Mouse (Mus musculus): ENCODE data around the gene Robo4.

Robo4 gene

GRCm38 (mm10) chr9:37403011-37403410 lies 1.3 kb downstream of the Robo4 start:
- no peak for DNase-seq

DNA sequence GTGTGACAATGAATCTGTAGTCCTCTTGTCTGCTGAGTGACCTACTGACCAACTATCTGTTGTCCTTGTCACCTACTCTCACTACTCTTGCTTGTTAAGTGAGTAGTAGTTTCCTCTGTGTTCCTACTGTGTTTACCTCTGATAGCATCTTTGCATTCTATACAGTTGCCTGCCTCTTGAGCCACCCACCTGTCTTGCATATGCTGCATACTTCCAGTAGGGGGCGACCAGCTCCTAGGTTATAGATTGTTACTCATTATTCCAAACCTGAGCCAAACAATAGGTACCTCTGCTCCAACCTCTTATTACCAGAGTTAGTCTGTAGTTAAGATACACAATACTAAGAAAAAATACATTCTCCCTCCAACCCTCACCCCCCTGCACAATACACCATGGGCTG lies 4.7 kb downstream of the Robo4 start:
- DNase-seq: no peak

- DNase-seq: no peak
Observed at GRCm38 (mm10) chr9:37407850-37408502, 6.3 kb downstream of the Robo4 start.

DNA sequence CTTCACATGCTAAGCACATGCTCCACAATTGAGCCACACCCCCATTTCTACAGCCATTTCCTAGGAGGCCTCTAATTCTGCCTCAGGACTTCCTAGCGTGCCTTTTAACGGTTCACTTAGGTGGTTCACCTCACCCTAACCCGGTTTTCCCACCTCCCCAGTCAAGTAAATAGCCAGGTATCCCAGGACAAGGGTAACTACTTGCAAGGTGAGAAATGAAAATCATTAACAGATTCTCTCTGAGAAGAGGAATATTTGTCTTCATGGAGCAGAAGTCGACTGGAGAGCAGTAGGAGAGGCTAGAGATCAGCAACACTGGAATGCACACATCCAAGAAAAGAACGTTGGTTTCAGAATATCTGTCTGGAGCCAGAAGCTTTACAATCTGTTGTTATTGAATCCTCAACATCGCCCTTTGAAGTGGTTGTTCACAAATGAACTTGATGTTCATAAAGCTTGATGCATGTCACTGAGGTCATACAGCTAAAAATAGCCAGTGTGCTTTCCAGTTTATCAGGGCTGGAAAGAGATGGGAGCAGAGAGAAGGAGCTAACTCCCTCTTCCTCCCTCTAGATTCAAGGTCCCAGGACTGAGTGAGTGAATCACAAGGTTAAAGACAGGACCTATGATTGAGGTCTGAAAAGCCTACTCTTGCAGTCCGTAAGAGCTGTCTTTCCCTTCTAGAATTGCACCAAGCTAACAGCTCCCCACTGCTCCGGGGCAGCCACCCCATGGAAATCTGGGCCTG lies 8.2 kb downstream of the Robo4 start:
- DNase-seq: no peak

- DNase-seq: peak; percentile 47
Observed at GRCm38 (mm10) chr9:37412989-37413388, 11.3 kb downstream of the Robo4 start.

DNA sequence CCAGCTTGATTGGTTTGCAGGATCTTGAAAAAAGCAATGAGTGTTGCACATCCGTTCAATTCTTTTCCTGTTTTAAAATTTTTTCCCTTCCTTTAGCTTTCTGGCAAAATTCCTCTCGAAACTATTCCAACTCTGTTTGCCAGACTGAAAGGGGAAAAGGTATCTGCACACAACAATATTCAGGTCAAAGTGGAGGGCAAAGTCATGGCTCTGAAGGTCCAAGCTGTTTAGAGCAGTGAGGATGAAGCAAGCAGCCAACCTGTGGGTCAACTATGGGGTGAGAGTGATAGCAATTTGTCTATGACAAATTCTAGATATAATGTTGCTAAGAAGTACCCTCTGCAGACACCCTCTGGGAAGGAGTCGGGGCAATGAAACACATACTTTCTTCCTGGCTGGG lies 13.0 kb downstream of the Robo4 start:
- DNase-seq: no peak

DNA sequence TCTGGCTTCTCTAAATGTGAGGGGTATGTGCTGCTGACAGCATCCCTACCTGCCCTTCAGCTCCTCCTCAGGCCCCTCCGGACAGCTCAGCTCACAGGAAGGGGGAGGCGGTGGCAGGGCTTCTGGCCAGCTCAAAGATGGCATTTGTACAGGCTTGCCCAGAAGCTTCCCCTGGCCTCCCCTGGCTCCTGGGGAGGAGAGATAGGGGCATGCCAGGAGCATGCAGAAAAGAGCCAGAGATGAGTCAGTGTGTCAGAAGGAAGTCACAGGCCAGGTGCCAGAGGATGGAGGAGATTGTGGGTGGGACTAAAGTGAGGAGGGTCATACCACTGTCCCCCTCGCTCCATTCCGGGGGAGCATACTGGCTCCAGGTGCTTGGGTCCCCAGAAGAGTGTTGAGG lies 17.1 kb downstream of the Robo4 start:
- no peak for DNase-seq

DNA sequence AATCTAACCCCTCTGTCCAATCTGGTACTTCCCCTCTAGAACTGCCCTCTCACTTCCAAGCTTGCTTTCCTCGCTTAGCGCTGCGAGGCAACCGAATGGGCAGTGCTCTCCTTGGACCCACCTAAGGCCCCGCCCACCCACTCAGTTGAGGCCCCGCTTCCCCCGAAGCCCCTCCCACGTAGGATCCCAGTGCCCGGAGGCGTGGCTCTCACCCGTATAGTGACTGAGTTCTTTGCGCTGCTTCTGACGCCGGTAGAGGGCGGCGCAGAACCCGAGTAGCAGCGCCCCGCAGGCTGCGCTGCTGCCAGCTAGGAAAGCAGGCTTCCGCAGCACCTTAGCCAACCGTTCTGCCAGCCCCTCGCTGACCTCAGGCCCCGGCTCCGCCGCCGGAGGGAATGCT lies 19.0 kb downstream of the Robo4 start:
- DNase-seq: peak; percentile 82

- DNase-seq: no peak
Observed at GRCm38 (mm10) chr9:37421239-37421638, 19.5 kb downstream of the Robo4 start.

- DNase-seq: no peak
Observed at GRCm38 (mm10) chr9:37429326-37429725, 27.6 kb downstream of the Robo4 start.

- DNase-seq: peak; percentile 90
Observed at GRCm38 (mm10) chr9:37430582-37430981, 28.9 kb downstream of the Robo4 start.

GRCm38 (mm10) chr9:37432026-37432666 lies 30.4 kb downstream of the Robo4 start:
- DNase-seq: peak; percentile 79

DNA sequence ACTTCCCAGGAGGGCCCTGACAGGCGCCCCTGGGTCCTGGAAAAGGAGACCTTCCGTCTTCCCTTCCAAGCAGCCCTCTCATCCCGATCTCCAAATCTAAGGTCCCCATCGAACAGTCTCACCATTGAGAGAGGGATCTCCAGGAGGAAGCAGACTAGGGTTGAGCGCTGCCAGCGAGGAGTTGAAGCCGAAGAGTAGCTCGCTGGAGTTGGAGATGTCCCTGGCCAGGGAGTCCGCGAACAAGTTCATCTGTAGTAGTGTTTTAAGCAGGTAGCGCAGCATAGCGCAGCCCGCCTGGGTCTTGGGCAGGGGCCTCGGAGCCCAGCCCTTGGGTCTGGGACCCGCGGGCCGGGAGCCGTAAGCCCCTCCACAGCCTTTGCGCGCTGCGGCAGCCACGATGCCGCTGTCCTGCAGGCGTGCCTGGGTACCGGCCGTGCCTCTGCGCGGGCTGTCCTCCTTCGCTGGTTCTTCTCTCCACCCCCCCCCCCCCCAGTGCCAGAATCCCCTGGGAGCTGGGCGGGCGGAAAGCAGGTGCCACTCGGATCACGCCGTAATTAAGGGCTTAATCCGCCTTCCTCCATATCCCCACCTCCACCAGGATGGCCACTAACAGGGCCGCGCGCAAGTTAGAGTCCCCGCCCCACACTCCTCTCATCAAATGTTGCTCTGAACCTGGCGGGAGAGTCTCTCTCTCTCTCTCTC lies 31.2 kb downstream of the Robo4 start, which contains the start of gene Robo3:
TSS of gene Robo3 (minus strand) at position 527 of the 702 bp plus-strand sequence.
- DNase-seq: peak; percentile 25

DNA sequence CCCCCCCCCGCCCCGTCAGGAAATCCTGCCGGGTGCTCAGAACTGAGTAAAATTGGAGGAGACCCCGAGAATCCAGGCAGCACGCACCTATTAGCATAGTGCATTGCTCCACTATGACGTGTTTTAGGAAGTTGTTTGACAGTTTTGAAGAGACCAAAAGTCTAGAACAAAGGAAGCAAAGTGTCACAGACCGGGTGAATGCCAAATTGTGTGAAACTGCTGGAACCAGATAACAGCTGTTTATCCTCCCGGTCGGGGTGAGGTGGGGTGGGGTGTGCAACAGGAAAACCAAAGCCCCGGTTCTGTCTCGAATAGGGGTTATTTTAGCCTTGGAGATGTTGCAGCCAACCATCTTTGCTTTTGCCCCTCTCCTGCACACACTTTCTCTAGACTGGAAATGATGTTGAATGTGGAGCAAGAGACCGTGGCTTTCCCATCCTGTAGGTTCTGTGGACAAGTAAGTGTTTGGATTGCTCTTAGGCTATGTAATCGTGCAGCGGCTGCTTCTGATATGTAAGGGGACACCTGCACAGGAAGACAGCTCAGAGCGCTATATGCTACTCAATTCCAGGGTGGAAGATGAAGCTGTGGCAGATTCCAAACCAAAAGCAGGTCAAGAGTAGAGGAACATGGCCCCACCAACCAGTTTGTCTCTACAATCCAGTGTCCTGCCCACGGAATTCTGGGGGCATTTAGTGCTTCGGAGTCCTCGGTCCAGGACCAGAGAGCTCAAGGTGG lies 32.3 kb downstream of the Robo4 start:
- peak; percentile 47 for DNase-seq

GRCm38 (mm10) chr9:37434932-37435331 lies 33.2 kb downstream of the Robo4 start:
- no peak for DNase-seq

- DNase-seq: no peak
Observed at GRCm38 (mm10) chr9:37435616-37436015, 33.9 kb downstream of the Robo4 start.

DNA sequence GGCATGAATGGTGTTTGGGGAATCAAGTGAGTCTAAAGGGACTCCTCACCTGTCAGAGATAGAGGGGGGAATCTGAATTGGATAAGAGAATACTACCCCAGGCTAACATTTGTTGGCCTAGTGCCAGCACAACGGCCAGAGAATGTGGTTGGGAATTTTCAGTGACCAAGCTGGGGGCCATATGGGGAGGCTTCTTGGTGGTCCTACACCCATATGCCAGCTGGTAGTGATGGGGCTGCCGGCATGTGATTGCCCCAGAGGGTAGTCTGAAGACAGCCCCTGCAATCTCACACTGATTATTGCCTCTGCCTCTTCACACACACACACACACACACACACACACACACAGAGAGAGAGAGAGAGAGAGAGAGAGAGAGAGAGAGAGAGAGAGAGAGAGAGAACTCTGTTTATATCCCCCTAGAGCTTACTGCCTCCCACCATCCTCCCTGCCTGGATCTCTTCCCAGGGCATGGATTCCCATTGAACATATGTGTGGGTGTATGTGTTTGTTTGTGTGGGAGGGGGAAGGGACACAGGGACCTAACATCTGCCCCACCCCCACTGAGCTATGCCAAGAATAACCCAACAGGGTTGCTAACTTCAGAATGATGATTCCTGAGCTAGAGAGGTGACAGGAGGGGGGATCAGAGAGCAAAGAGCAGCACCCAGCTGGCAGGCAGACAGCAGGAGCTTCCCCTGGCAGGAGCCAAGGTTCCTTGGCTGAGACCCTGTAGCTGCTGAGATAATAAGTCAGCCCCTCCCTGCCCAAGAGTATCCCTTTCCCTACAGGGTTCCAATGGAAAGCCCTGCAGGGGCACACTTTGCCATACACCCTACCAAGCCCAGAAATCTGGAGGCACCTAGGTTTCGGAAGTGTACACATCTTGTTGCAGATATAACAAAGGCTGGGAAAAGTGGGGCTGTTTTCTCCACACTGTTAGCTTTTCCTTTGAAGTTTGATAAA lies 36.4 kb downstream of the Robo4 start:
- DNase-seq: no peak

- DNase-seq: no peak
Observed at GRCm38 (mm10) chr9:37452401-37452800, 50.7 kb downstream of the Robo4 start.

DNA sequence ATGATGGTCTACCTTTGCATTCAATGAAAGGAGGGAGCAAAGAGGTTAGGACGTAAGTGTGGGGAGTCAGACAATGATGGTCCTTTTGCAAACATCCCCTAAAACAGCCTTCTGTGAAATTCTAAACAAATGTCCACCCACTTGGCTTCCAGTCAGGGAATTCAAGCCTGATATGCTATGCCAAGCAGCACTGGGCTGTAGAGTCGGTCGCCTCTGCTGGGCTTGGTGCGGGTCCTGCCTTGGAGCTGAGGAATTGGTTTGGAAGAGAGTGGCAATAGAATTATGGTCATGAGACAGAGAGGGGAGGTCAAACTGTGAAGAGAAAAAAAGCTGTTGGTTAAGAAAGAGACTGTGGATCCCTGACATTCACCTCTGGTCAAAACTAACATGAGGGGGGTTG lies 51.6 kb downstream of the Robo4 start:
- no peak for DNase-seq

- no peak for DNase-seq
Observed at GRCm38 (mm10) chr9:37454011-37454492, 52.4 kb downstream of the Robo4 start.

GRCm38 (mm10) chr9:37454991-37455390 lies 53.3 kb downstream of the Robo4 start:
- DNase-seq: no peak

Measured in kidney, adult 18-20 months (tissue).